Mouse (Mus musculus) liver, embryonic 14.5 days (tissue): ENCODE measurements around the gene Asl.

Experiments used
- CTCF ChIP-seq: IDR thresholded peaks from 2 replicates; pipeline ENCODE4 v1.5.1; 2016; ENCODE audit warnings: antibody characterized with exemption, low read depth, control low read depth
- EP300 ChIP-seq: IDR thresholded peaks from 2 replicates; pipeline ENCODE4 v1.6.1; 2016; ENCODE audit warnings: antibody characterized with exemption, low read depth

GRCm38 (mm10) chr5:129989376-129989775, 39.7 kb downstream of the Asl start:
- no peak for TF ChIP-seq CTCF
- TF ChIP-seq EP300, result no peak
